Mouse (Mus musculus): ENCODE measurements at regions not wholly inside any gene's neighbourhood (a gene's known extent, or its start where the extent isn't known, plus 50 kb on each side); places are given as distances from the start of the nearest gene placed in this dataset.
A peak's percentile ranks its signal among the peaks of the same experiment; 100 is the strongest.

DNA sequence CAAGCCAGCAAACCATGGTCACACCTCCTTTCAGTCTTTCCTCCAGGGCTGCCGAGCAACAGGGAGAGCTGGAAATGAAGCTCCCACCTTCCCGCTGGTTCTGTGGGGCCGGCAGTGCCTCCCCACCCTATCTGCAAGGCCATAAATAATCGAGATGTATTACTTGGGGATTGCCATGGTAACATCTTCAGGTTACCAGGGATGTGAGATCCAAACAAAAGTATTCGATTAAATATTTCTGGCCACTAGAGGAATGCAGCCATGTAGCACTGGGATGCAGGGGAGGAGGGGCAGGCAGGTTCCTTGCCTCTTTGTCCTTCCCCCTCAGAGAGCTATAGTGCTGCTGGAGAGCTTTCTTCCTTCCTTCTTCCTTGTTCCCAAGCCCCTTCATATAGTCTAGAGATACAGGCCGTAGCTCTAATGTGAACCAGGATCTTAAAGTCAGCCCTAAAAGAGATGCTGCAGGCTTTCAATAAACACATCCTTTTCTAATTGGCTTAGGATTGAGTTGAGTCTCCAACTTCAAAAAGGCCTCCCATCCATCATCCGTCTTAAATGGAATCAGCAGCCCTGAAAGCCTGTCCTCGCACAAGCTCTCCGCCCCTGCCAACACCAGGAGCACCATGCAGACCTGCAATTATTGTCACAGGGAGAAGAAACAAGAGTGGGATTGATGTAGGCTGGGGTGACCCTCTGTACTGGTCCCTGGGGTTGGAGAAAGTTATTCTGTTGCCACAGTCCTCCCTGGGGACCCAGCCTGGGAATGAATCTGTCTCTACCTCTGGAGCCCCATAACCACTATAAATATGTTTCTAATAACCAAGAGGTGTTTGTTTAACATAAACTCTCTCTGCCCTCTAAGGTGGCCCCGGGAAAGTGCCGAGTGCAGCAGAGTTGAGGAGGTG is 290.6 kb upstream of the 4931429L15Rik start:
- ATAC-seq (ENCODE audit: low read depth), result no peak
- 23% methylated on average over 11 of the region's 11 CpGs for WGBS
- H3K4me2 ChIP-seq (ENCODE audit: low read depth, low read length), result no peak overlapping the region

DNA sequence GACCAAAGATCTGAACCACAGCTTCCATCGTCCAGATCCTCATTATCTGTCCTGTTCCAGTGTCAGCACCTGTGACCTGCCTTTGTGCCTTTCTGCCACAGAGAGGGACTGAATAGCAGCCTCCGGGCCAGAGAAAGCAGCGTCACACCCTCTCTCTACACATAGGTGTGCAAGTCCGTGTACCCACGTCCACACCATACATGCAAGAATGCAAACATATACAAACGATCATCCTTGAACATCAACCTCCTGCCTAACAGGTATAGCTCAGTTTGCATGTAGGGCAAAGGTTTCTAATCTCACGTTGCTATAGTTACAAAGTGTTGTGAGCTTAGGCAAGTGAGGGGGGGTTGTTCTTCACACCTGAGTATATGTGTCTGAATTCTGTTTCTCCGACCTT is 288.9 kb upstream of the 4931429L15Rik start:
- Histone ChIP-seq H3K4me1 (ENCODE audit: control insufficient read depth, insufficient read depth, low read length) (peaks cover 8% of the 10 kb centered on the region), H3K27ac (replicated peaks; ENCODE audit: low read depth, low read length) (no peak overlapping the region), H3K9me3 (ENCODE audit: control insufficient read depth, low read length) (0 out of 2 replicates have a peak, but pooled peaks cover 4% of the 10 kb centered on the region), H3K4me2 (ENCODE audit: low read depth, low read length) (no peak overlapping the region), H3K4me3 (ENCODE audit: low read depth, low read length) (no peak overlapping the region), H3K27me3 (replicated peaks; ENCODE audit: control insufficient read depth, insufficient read depth, low read length) (no peaks in the 10 kb centered on the region), H3K9ac (ENCODE audit: low read depth, low read length) (no peak overlapping the region), H3K36me3 (ENCODE audit: control insufficient read depth, insufficient read depth, low read length) (no peaks in the 10 kb centered on the region)
- WGBS, result 86% methylated on average over 8 of the region's 8 CpGs
- DNase-seq (ENCODE audit: low spot score) (no peak), ATAC-seq (ENCODE audit: low read depth) (no peak)

More for the DNA sequence above, 290.6 kb upstream of the 4931429L15Rik start:
- Histone ChIP-seq H3K27ac (replicated peaks; ENCODE audit: low read depth, low read length) (no peak overlapping the region), H3K9ac (ENCODE audit: low read depth, low read length) (no peak overlapping the region), H3K27me3 (replicated peaks; ENCODE audit: control insufficient read depth, insufficient read depth, low read length) (no peaks in the 10 kb centered on the region), H3K9me3 (ENCODE audit: control insufficient read depth, low read length) (0 out of 2 replicates have a peak, but pooled peaks cover 4% of the 10 kb centered on the region), H3K4me1 (ENCODE audit: control insufficient read depth, insufficient read depth, low read length) (peaks cover 8% of the 10 kb centered on the region), H3K36me3 (ENCODE audit: control insufficient read depth, insufficient read depth, low read length) (no peaks in the 10 kb centered on the region), H3K4me3 (ENCODE audit: low read depth, low read length) (no peak overlapping the region)
- DNase-seq (ENCODE audit: low spot score), result no peak

DNA sequence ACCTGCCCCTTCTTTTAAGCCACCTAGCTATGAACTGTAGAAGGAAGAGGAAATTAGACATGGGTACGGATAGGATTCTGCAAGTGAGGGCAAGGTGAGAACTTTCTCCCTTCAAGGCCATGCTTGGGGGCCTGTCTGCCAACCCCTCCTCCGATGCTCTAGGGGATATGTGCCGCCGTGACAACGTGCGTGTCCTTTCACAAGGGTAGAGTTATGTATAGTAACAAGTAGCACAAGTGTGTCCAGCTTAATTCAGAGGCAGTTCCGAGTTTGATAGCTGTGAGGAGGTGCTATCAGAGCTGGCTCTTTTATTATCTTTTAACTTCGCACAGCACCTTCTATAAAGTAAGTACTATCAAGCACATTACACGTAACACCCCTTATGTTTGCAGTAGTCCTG is 281.0 kb upstream of the 4931429L15Rik start:
- DNase-seq (ENCODE audit: low spot score), result no peak
- ATAC-seq (ENCODE audit: low read depth), result no peak
- no peak overlapping the region for H3K4me2 ChIP-seq (ENCODE audit: low read depth, low read length)
- no peaks in the 10 kb centered on the region for H3K9me3 ChIP-seq (ENCODE audit: control insufficient read depth, low read length)
- no peaks in the 10 kb centered on the region for H3K36me3 ChIP-seq (ENCODE audit: control insufficient read depth, insufficient read depth, low read length)
- H3K27ac ChIP-seq (replicated peaks; ENCODE audit: low read depth, low read length), result peak overlapping the region; percentile 22; the same call in 1 of the 2 replicates
- peaks cover 28% of the 10 kb centered on the region for H3K4me1 ChIP-seq (ENCODE audit: control insufficient read depth, insufficient read depth, low read length)
- no peak overlapping the region for H3K9ac ChIP-seq (ENCODE audit: low read depth, low read length)
- H3K4me3 ChIP-seq (ENCODE audit: low read depth, low read length), result no peak overlapping the region
- 78% methylated on average over 9 of the region's 9 CpGs for WGBS
- no peaks in the 10 kb centered on the region for H3K27me3 ChIP-seq (replicated peaks; ENCODE audit: control insufficient read depth, insufficient read depth, low read length)

DNA sequence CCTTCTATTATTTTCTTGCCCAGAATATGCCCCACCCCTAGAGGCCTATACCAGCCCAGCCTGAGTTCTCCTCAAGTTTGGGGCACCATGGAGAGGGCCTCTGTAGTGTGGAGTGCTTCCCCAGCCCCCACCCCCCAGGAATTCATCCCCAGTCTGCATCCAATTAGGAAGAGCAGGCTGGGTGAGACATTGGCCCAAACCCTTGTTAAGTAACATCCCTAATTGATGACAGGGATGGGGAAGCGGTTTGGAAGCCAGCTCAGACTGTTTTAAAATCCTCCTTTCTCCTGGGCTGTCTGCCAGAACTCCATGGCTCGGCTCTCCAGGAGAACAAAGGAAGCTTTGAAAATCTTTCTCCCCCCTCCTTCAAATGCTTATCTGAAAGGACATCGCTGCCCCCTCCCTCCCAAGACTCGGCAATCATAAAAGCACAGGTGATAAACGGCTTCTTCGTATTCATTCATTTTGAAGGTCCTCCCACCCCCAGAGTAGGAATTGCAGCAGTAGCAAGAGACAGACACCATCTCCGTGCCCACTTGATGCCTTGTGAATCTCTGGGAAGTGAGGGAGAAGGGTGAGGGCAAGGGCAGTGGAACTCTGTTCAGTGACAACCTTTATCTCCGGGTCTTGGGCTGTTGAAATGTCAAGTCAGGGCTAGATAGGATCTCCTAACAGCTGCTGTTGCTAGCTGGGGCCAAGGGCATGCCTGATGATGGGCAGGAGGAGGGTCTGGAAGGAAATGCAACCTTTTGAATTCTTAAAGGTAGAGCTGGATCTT is 280.3 kb upstream of the 4931429L15Rik start:
- Histone ChIP-seq H3K4me1 (ENCODE audit: control insufficient read depth, insufficient read depth, low read length) (peaks cover 28% of the 10 kb centered on the region), H3K4me2 (ENCODE audit: low read depth, low read length) (0 out of 2 replicates have a peak overlapping the region, but pooled peaks have one; percentile 1), H3K36me3 (ENCODE audit: control insufficient read depth, insufficient read depth, low read length) (no peaks in the 10 kb centered on the region), H3K27me3 (replicated peaks; ENCODE audit: control insufficient read depth, insufficient read depth, low read length) (no peaks in the 10 kb centered on the region), H3K9ac (ENCODE audit: low read depth, low read length) (no peak overlapping the region), H3K4me3 (ENCODE audit: low read depth, low read length) (no peak overlapping the region), H3K27ac (replicated peaks; ENCODE audit: low read depth, low read length) (peak overlapping the region; percentile 22; the same call in 1 of the 2 replicates), H3K9me3 (ENCODE audit: control insufficient read depth, low read length) (no peaks in the 10 kb centered on the region)
- DNase-seq (ENCODE audit: low spot score) (peak; percentile 95), ATAC-seq (ENCODE audit: low read depth) (peak; percentile 91)
- 9% methylated on average over 8 of the region's 8 CpGs for WGBS

DNA sequence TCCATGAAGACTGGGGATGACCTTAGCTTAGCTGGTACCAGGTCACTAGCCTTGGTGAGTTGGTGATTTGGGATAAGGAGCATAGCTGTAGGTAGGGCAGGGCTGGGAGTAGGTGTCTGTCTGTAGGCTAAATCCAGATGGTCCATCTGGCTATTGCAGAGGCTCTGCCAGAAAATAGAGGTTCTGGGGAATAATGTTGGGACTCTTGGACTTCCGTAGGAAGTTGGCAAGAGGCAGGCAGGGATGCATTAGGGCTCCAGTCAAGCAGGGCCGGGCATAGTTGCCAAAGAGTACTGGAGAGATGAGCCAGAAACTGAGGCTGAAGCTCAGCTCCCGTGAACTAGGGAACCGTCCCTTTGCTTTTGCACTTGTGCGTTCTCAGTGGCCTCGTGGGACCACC is 278.7 kb upstream of the 4931429L15Rik start:
- H3K9ac ChIP-seq (ENCODE audit: low read depth, low read length), result no peak overlapping the region
- WGBS, result 90% methylated on average over 6 of the region's 6 CpGs
- ATAC-seq (ENCODE audit: low read depth), result no peak

DNA sequence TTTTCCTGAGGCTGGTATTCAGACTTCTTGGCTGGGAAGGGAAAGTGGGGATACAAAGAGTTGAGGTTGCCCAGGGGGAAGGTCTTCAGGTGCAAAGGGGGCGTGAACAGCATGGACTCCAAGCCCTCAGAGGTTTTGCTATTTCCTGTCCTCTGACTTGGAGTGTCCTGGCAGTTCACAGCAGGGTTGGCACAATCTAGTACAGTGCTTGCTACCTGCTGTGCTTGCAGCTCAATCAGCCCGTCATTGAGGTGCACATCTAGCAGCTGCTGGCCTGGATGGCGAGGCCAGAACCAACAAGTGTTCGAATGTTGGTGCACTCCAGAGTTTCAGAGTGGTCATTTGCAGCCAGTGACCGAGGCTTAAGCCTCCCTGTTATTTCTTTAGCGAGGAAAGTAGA is 273.7 kb upstream of the 4931429L15Rik start:
- Histone ChIP-seq H3K9ac (ENCODE audit: low read depth, low read length) (no peak overlapping the region), H3K9me3 (ENCODE audit: control insufficient read depth, low read length) (no peaks in the 10 kb centered on the region), H3K36me3 (ENCODE audit: control insufficient read depth, insufficient read depth, low read length) (no peaks in the 10 kb centered on the region), H3K4me3 (ENCODE audit: low read depth, low read length) (no peak overlapping the region), H3K27ac (replicated peaks; ENCODE audit: low read depth, low read length) (no peak overlapping the region), H3K4me1 (ENCODE audit: control insufficient read depth, insufficient read depth, low read length) (no peaks in the 10 kb centered on the region), H3K27me3 (replicated peaks; ENCODE audit: control insufficient read depth, insufficient read depth, low read length) (no peaks in the 10 kb centered on the region), H3K4me2 (ENCODE audit: low read depth, low read length) (no peak overlapping the region)
- 77% methylated on average over 6 of the region's 6 CpGs for WGBS
- DNase-seq (ENCODE audit: low spot score) (no peak), ATAC-seq (ENCODE audit: low read depth) (no peak)

More for the DNA sequence above, 278.7 kb upstream of the 4931429L15Rik start:
- DNase-seq (ENCODE audit: low spot score), result no peak
- Histone ChIP-seq H3K4me1 (ENCODE audit: control insufficient read depth, insufficient read depth, low read length) (peaks cover 26% of the 10 kb centered on the region), H3K9me3 (ENCODE audit: control insufficient read depth, low read length) (no peaks in the 10 kb centered on the region), H3K27me3 (replicated peaks; ENCODE audit: control insufficient read depth, insufficient read depth, low read length) (no peaks in the 10 kb centered on the region), H3K4me3 (ENCODE audit: low read depth, low read length) (no peak overlapping the region), H3K27ac (replicated peaks; ENCODE audit: low read depth, low read length) (no peak overlapping the region), H3K36me3 (ENCODE audit: control insufficient read depth, insufficient read depth, low read length) (no peaks in the 10 kb centered on the region), H3K4me2 (ENCODE audit: low read depth, low read length) (no peak overlapping the region)

DNA sequence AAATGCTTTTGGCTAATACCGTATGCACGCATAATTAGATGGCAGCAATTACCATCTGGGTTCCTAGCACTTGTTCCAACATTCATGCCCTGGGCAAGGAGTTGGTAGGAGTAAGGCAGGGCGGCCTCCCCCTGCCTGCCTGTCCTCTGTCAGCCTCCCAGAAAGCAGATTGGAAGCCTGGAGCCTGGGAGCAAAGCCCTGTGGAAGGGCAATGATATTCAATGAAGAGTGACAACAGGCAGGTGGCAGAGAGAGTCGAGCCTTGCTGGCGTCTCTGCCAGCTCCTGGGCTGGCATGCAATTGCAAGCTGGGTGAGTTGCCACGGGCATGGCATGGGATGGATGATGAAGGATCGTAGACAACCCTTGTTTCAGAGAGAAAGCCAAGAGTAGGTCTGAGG is 273.1 kb upstream of the 4931429L15Rik start:
- DNase-seq (ENCODE audit: low spot score) (no peak), ATAC-seq (ENCODE audit: low read depth) (no peak)
- no peak overlapping the region for H3K4me2 ChIP-seq (ENCODE audit: low read depth, low read length)
- H3K4me1 ChIP-seq (ENCODE audit: control insufficient read depth, insufficient read depth, low read length), result no peaks in the 10 kb centered on the region
- no peak overlapping the region for H3K9ac ChIP-seq (ENCODE audit: low read depth, low read length)
- H3K4me3 ChIP-seq (ENCODE audit: low read depth, low read length), result no peak overlapping the region
- H3K9me3 ChIP-seq (ENCODE audit: control insufficient read depth, low read length), result no peaks in the 10 kb centered on the region
- 82% methylated on average over 7 of the region's 7 CpGs for WGBS
- H3K36me3 ChIP-seq (ENCODE audit: control insufficient read depth, insufficient read depth, low read length), result no peaks in the 10 kb centered on the region
- H3K27me3 ChIP-seq (replicated peaks; ENCODE audit: control insufficient read depth, insufficient read depth, low read length), result no peaks in the 10 kb centered on the region
- H3K27ac ChIP-seq (replicated peaks; ENCODE audit: low read depth, low read length), result no peak overlapping the region

DNA sequence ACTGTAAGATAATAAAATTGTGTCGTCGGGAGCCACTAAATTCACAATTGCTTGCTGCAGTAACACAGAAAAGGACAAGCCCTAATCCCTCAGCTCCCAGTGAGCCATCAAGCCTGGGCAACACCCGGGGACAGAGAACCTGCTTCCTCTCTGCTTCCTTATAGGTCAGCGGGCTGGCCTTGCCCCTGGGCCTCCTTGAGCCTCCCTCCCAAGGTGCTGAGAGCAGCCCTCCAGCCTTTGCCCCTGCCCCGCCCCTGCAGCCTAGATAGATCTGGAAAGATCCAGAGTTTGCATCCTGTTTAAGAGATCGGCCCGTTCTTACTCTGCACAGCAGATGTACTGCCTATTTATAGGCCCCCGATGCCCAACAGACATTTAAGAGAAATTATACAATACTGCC is 267.0 kb upstream of the 4931429L15Rik start:
- Histone ChIP-seq H3K4me1 (ENCODE audit: control insufficient read depth, insufficient read depth, low read length) (no peaks in the 10 kb centered on the region), H3K4me2 (ENCODE audit: low read depth, low read length) (no peak overlapping the region), H3K27ac (replicated peaks; ENCODE audit: low read depth, low read length) (no peak overlapping the region), H3K36me3 (ENCODE audit: control insufficient read depth, insufficient read depth, low read length) (no peaks in the 10 kb centered on the region), H3K4me3 (ENCODE audit: low read depth, low read length) (no peak overlapping the region), H3K27me3 (replicated peaks; ENCODE audit: control insufficient read depth, insufficient read depth, low read length) (no peaks in the 10 kb centered on the region), H3K9me3 (ENCODE audit: control insufficient read depth, low read length) (no peaks in the 10 kb centered on the region), H3K9ac (ENCODE audit: low read depth, low read length) (no peak overlapping the region)
- DNase-seq (ENCODE audit: low spot score) (no peak), ATAC-seq (ENCODE audit: low read depth) (no peak)
- 69% methylated on average over 8 of the region's 8 CpGs for WGBS

All from embryonic facial prominence, embryonic 14.5 days (tissue).